Mouse (Mus musculus): ENCODE results near the gene Pilrb2.
A peak's percentile ranks its signal among the peaks of the same experiment; 100 is the strongest.
"Not testable (repeated sequence)": the region's sequence is repeated elsewhere in the genome, so short reads cannot be mapped to it uniquely, and the experiment has no call there.

Pilrb2 gene

DNA sequence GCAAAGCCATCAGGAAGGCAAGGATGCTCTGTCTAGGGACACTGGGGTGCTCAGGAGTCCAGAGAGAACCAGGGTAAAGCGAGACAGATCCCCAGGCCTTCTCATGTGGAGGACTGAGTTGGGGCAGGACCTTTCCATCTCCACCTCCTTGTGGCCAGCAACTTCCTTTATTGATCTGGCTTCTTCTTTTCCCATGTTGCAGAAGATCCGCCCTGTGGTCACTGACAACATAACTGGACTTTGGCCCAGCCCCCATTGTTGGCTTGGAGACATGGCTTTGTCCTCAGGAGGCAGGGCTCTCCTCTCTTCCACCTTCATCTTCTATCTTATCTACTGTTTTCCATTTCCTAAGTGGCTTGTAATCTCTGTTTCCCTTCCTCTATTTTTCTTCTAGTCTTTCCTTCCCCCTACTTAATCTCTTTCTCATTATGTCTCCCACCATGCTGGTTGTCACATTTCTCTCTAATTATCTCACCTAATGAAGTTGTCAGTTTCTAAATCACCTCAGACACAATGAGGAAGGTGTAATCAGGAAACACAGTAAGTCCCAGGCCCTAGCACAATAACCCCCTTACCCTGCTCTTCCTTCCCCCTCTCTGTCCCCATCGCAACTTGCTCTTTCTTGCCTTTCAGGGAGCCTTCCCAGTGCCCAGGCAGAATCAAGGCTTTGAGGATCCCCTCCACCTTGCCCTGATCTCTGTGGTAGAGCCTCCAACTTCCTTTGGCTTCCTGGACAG, at the start of gene Pilrb2:
Pilrb2 (minus strand) TSS at position 172 of the 737 bp plus-strand sequence.
- DNase-seq, result not testable (repeated sequence)

DNA sequence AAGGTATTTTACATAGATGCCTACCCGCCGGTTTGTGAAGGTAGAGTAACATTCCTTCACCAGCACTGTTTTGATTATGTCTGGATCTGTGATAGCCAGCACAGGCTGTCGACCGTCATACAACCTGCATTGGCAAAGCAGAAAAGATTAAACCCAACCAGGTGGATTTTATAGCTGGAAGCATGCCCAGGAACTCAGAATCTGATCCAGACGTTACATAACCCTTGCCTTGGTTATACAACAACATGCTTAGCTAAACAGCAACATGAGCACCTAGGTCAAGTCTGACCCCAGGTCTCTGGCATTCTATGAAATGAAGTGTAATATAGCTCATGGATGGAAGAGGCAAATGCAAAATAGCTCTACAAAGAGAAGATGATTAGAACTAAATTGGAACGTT, 43.9 kb upstream of the Pilrb2 start:
- no peak for DNase-seq

DNA sequence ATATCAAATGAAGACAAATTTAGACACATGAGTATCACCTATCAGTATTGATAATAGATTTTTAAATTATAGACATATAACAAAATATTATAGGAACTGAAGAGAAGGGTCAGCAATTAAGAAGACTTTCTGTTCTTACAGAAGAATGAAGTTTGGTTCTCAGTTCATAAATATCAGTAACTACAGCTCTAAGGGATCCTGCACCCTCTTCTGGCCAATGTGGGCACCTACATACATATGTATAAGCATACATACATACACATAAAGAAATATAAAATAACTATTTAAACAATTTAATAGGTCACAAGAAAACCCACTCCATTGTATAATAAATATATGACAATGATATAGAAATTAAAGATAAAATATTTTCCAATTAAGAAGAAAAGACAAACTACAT, 42.9 kb upstream of the Pilrb2 start:
- no peak for DNase-seq

DNA sequence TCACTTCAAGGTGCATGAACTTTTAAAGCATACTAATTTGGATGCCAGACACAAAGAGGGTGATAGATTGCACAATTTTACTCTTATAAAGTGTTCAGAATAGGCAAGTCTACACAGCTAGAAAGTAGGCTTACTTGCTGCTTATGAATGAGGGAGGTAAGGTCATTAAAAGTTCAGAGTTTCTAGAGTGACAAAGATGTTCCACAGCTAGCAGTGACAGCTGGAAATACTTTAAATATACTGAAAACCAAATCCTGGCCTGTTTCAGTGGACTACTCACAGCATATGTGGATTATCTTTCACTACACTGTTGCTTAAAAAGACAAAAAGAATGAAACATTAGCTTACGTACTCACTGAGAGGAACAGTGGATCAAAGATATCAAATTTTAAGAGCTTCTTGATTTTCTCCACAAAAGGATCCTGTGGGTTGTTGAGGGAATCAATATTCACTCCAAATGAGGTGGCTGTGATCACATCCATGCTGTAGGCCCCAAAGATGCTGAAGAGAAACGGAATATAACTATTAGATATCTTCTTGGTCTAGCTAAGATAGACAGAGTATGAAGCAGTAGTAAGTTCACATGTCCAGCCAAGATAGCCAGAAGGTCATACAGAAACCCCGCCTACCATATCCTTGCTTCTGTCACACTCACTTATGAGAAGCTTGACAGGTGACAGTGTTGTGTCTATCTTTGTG, 38.1 kb upstream of the Pilrb2 start:
- DNase-seq, result no peak

DNA sequence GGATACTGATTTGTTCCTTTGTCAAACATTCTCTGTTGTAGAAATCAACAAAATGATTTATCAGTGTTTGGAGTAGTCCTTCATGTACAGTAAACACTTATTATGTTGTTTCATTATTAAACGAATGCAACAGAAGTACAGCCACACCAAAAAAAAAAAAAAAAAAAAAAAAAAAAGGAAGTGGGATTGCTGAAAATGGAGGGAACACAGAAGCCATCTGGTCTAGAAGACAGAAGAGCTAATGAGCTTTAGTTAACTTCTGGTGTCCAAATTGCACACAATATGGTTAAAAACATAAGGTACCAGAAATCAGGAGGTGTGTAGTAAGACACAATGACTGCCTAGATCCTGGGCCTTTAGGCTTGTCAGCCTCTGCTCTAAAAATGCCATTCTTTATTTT, 26.2 kb upstream of the Pilrb2 start:
- DNase-seq, result no peak

DNA sequence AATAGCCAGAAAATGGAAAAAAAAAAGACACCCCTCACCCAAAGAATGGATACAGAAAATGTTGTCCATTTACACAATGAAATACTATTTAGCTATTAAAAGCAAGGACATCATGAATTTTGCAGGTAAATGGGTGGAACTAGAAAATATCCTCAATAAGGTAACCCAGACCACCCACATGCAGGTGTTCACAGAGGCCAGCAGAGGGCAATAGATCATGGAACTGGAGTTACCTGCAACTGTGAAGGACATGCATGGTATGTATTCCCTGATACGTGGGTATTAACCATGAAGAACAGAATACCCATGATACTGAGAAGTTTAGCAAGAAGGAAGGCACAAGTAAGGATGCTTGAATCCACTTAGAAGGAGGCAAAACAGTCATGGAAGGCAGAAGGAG, 21.3 kb upstream of the Pilrb2 start:
- no peak for DNase-seq

DNA sequence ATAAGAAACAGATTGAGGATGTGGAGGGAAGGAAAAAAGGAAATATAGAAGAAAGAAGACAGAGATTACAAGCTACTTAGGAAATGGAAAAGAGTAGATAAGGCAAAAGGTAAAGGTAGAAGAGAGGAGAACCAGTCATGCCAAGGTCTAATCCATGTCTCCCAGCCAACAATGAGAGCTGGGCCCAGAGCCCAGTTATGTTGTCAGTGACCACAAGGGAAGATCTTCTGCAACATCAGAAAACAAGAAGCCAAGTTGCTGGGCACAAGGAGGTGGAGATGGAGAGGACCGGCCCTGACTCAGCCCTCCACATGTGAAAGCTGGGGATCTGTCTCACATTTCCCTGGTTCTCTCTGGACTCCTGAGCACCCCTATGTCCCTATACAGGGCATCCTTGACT, 16.1 kb upstream of the Pilrb2 start:
- DNase-seq, result no peak

DNA sequence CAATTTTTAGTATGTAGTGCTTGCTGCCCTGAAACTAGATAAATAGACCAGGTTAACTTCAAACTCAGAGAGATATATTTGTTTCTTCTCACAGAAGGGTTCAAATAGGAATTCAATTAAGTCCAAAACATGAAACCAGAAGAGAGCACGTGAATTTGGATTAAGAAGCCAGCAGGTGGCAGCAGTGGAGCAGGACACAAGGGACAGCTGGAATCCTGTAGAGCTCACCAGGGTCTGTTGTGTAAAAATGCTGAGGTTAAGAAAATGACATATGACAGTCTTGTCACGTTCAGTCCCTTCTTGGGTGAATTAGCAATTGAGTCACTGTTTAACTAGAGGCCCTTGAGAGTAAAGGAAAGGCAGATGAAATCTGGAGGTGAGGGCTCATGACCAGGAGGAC, 14.3 kb upstream of the Pilrb2 start:
- peak; percentile 59 to 68 for DNase-seq

DNA sequence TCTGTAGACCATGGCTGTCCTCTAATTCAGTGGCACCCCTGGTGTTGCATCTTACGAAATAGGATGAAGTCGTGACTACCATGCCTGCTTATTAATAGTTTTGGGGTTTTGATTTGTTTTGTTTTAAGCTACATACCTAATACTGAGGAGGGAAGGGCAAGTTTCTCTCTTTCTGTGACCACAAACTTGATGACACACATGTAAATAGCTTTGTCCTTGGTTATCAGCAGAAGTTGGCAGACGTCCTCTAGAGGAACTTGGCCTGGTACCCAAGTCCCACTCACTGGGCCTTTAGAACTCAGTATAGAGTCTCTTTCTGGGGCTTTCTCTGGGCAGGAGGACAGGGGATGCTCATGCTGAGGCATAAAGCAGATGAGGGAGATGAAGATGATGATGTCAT, 11.7 kb upstream of the Pilrb2 start:
- no peak for DNase-seq

DNA sequence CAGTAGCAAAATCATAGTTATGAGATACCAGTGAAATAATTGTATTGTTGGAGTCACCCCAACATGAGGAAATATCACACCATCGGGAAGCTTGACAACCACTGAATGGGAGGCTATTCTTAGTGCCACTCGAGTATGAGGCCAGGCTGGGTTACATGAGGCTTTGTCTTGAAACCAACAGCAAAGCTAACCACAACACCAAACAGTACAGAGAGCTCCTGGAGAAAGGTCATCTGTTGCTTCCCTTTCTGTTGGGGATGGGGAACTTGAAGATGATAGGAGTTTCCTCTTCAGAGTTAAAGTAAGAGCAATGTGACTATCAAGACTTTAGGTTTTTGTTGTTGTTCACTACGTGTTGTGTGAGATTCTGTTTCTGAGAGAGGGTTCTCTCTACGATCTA, 11.3 kb upstream of the Pilrb2 start:
- DNase-seq, result no peak

DNA sequence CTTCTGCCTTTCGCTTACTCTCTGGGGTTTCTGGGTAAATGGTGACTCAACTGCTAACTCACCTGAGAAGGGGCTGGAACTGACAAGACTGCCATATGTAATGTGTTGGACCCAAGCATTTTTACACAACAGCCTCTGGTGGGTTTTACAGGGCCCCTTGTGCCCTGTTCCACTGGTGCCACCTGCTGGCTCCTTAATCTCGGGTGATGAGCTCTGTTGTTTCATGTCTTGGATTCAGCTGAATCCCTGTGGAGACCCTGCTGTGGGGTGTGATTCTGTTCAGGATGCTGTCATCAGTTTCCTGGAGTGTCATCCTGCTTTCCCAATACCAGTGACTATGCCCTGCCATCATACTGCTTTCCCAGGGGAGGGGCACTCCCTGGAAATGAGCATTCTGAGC, 6.2 kb upstream of the Pilrb2 start:
- DNase-seq, result peak in 1 of 2 experiments; percentile 46

DNA sequence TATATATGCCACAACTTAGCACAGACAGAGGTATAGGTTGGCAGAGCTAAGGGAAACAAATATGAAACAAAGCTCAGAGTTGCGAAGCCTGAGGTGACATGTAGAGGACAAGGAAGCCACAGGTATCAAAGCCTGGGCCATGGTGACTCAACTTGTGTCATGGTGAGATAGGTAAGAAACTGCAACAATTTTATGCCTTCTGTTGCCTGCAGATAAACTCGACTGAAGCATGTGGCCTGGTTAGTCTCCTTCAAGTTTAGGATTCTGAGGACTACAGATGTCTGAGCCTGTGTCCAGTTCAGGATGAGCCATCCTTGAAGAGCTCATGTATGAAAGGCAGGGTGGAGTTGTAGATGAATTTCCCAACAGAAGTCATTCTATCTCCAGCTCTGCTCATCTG, 3.4 kb upstream of the Pilrb2 start:
- no peak for DNase-seq

DNA sequence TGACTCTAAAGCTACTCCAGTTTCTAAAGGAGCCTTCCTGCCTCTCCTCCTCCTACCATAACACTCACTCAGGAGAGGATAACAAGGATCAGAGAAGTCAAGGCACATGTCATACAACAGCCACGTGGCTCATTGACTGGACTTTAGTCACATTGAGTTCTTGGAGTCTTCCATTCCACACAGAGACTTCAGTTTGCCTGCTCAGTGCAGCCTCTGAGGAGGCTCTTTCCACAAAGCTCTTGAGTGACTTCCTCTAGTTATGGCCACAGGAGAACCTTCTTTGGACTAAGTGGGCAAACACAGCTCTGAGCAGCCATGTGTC, 727 bp upstream of the Pilrb2 start:
- not testable (repeated sequence) for DNase-seq

DNA sequence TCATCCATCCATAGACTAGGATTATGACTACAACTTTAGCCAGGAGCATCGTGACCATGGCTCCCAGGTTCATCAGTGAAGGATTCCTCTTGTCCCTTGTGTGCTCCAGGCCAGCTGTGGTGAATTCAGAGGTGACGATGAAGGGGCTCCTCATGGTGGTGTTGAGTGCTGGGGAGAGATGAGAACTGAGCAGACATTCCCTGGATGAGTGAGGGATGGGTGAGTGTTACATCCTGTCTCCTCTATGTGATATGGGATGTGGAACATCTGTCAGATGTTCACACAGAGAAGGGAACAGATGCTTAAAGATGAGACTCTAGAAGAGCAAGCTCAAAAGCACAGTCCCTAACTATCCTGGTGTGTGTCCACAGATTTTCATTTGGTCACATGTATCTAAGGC, 3.0 kb downstream of the Pilrb2 start:
- DNase-seq, result not testable (repeated sequence)

DNA sequence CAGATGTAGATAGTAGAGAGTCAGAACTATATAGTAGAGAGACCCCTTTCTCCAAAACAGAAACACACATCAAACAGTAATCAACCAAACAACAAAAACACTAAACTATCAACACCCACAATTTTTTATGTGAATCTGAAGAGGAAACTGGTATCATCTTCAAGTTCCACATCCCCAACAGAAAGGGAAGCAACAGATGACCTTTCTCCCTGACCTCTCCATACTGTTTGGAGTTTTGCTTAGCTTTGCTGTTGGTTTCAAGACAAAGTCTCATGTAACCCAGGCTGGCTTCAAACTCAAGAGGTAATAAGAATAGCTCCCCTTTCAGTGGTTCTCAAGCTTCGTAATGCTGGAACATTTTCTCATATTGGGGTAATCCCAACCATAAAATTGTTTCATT, 7.6 kb downstream of the Pilrb2 start:
- DNase-seq, result not testable (repeated sequence)

DNA sequence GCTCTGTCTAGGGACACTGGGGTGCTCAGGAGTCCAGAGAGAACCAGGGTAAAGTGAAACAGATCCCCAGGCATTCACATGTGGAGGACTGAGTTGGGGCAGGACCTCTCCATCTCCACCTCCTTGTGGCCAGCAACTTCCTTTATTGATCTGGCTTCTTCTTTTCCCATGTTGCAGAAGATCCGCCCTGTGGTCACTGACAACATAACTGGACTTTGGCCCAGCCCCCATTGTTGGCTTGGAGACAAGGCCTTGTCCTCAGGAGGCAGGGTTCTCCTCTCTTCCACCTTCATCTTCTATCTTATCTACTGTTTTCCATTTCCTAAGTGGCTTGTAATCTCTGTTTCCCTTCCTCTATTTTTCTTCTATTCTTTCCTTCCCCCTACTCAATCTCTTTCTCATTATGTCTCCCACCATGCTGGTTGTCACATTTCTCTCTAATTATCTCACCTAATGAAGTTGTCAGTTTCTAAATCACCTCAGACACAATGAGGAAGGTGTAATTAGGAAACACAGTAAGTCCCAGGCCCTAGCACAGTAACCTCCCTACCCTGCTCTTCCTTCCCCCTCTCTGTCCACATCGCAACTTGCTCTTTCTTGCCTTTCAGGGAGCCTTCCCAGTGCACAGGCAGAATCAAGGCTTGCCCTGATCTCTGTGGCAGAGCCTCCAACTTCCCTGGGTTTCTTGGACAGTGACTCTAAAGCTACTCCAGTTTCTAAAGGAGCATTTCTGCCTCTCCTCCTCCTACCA, 13.5 kb downstream of the Pilrb2 start, which contains the start of gene Pilrb1:
Pilrb1 (minus strand) TSS at position 147 of the 751 bp plus-strand sequence.
- not testable (repeated sequence) for DNase-seq

DNA sequence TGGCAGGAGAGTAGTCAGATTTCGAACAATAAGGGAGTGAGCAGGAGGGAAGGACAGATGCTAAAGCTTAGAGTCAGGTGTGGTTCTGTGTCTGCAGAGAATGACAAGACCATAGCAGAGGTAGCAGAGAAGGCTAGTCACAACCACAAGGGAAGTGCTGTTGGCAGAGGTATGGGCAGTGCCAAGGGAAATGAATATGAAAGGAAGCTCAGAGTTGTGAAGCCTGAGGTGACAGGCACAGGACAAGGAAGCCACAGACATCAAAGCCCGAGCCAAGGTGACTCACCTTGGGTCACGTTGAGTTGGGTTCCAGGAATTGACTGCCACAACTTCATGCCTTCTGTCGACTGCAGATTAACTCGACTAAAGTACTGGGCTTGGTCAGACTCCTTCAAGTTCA, 14.7 kb downstream of the Pilrb2 start:
- peak in 1 of 2 experiments; percentile 26 for DNase-seq

DNA sequence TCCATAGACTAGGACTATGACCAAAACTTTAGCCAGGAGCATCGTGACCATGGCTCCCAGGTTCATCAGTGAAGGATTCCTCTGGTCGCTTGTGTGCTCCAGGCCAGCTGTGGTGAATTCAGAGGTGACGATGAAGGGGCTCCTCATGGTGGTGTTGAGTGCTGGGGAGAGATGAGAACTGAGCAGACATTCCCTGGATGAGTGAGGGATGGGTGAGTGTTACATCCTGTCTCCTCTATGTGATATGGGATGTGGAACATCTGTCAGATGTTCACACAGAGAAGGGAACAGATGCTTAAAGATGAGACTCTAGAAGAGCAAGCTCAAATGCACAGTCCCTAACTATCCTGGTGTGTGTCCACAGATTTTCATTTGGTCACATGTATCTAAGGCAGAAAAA, 16.7 kb downstream of the Pilrb2 start:
- DNase-seq, result not testable (repeated sequence)

DNA sequence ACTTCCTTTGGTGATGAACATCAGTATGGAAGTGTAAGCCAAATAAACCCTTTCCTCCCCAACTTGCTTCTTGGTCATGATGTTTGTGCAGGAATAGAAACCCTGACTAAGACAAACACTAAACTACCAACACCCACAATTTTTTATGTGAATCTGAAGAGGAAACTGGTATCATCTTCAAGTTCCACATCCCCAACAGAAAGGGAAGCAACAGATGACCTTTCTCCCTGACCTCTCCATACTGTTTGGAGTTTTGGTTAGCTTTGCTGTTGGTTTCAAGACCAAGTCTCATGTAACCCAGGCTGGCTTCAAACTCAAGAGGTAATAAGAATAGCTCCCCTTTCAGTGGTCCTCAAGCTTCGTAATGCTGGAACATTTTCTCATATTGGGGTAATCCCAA, 21.3 kb downstream of the Pilrb2 start:
- not testable (repeated sequence) for DNase-seq

DNA sequence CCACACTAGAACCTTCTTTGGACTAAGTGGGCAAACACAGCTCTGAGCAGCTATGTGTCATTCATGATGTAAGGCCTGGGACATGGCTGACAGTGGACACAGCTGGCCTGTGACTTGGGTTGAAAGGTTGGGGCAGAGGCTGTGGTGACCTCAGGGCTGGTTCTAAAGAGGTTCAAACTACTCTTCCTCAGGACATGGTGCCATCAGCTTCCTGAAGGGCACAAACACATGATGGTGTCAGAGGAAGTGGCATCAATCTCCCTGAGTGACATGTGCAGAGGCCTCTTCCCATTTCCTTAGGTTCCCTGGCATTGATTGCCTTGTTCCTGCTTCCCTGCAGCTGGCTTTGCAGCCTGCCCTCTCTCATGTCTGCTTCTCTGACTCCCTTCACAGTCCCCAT, 34.5 kb downstream of the Pilrb2 start:
- not testable (repeated sequence) for DNase-seq

DNA sequence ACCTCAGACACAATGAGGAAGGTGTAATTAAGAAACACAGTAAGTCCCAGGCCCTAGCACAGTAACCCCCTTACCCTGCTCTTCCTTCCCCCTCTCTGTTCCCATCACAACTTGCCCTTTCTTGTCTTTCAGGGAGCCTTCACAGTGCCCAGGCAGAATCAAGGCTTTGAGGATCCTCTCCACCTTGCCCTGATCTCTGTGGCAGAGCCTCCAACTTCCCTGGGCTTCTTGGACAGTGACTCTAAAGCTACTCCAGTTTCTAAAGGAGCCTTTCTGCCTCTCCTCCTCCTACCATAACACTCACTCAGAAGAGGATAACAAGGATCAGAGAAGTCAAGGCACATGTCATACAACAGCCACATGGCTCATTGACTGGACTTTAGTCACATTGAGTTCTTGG, 35.0 kb downstream of the Pilrb2 start:
- no peak for DNase-seq

DNA sequence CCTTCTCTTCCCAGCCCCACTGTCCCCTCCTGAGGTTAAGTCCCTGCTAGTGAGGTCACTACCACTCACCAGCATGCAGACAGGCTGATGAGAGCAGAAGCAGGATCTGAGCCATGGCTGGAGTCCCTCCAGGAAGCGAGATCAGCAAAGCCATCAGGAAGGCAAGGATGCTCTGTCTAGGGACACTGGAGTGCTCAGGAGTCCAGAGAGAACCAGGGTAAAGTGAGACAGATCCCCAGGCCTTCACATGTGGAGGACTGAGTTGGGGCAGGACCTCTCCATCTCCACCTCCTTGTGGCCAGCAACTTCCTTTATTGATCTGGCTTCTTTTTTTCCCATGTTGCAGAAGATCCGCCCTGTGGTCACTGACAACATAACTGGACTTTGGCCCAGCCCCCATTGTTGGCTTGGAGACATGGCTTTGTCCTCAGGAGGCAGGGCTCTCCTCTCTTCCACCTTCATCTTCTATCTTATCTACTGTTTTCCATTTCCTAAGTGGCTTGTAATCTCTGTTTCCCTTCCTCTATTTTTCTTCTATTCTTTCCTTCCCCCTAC, 35.6 kb downstream of the Pilrb2 start, which contains the start of gene Pilra:
Pilra (minus strand) TSS at position 316 of the 555 bp plus-strand sequence.
- peak; percentile 27 to 35 for DNase-seq

DNA sequence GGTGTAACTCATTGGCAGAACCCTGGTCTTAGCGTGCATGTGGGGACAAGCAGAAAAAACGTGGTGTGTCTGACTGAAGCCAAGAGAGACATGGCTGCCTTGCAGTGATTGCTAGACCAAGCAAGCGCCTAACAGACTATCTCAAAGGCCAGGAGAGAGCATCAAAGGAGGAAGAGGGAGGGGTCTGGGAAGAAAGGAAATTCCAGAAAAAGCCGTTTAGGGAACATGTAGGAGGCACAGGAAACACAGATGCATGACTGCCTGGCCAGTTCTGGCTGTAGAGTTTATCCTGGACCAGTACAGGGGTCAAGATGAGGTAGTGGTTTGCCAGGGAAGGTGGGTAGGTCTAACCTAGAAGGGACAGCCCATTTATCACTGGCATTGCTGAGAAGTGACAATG, 38.1 kb downstream of the Pilrb2 start:
- DNase-seq, result no peak

All from lung, postnatal 4 days (tissue).